Mouse (Mus musculus) frontal cortex, postnatal 36 days (tissue): ENCODE data around the gene Sox5.
"Not testable (repeated sequence)": the region's sequence is repeated elsewhere in the genome, so short reads cannot be mapped to it uniquely, and the experiment has no call there.

Source experiments
- DNase-seq, 2 experiments: peaks; one replicate each; pipeline ENCODE4 v3.0.0; 2022; ENCODE audit warnings: low spot score in 2 of 2

Sox5 gene

GRCm38 (mm10) chr6:144291526-144291925 lies 490.3 kb downstream of the Sox5 start:
- DNase-seq = no peak

- peak in 1 of 2 experiments; percentile 26 for DNase-seq
These were observed 495.7 kb downstream of the Sox5 start for GRCm38 (mm10) chr6:144286122-144286521.

GRCm38 (mm10) chr6:144283191-144283590 lies 498.6 kb downstream of the Sox5 start:
- no peak for DNase-seq

DNA sequence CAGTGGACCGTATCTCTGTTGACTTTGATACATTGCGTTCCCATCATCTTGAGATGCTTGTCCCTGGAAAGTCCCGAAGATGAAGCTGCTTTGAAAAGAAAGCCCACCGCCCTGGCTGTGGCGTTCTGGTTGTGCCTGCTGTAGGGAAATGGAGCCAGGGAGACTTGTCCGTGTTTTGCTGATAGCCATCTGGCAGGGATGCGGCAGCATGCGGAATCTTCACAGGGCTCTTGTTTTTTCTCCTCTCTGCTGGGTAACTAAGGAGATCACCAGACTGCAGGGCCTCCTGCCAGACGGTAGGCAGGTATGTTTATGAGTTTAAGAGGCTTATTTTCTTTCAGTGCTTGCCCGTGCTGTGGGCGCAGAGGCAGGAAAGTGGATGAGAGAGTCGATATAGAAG lies 499.0 kb downstream of the Sox5 start:
- peak; percentile 19 to 20 for DNase-seq

DNA sequence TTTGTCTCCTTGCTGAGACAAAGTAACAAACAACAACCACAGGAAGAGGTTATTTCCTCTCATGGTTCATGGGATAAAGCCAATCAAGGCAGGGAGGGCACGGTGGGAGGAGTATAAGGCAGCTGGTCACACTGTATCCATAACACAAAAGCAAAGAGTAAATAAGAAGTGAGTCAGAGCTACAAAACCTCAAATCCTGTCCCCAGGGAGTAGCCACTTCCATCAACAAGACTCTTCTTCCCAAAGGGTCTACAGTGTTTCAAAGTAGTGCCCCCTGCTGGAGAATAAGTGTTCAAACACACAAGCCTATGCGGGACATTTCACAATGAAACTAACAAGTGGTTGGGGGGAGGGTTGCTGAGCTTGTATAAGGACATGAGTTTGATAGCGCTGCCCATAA lies 500.1 kb downstream of the Sox5 start:
- no peak for DNase-seq

- DNase-seq = no peak
These were observed 503.2 kb downstream of the Sox5 start for GRCm38 (mm10) chr6:144278505-144279053.

DNA sequence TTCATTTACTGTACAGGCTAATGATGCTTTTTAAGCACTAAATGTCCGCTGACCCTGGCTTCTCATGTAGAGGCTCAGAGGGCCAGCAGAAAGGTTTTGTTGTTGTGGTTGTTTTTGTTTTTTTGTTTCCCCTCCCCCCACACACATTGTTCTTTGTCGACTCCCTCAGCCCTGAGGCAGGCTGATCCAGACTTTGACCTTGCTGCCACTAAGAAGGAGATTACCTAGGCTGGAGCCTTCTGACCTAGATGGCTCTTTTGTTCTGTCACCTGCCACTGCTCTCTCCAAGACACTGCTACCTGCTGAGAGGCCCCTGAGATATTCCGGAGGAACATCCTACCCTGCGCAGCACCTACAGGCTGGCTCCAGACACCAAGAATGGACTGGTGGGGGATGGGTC lies 508.4 kb downstream of the Sox5 start:
- DNase-seq = not testable (repeated sequence)

GRCm38 (mm10) chr6:144271326-144271725 lies 510.5 kb downstream of the Sox5 start:
- DNase-seq = no peak

- DNase-seq = no peak
These were observed 511.5 kb downstream of the Sox5 start for GRCm38 (mm10) chr6:144270306-144270705.

- DNase-seq = no peak
These were observed 512.1 kb downstream of the Sox5 start for GRCm38 (mm10) chr6:144269666-144270065.

DNA sequence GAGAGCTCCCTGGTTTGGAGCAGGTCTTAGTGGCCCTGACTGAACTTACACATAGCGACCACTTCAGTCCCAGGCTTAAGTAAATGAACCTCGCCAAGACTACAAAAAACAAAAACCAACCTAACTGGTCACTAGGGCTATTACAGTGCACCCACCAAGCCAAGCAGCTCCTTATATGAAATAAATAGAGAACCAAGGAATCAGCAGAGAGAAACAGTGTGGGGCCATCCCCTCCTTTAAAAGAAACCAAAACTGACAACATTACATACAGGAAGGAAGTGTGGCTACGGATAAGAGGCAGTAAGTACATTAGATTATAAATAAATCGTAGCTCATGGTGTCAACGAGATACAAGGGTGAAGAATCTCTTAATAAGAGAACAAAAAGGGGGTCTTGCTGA lies 516.0 kb downstream of the Sox5 start:
- DNase-seq = no peak

DNA sequence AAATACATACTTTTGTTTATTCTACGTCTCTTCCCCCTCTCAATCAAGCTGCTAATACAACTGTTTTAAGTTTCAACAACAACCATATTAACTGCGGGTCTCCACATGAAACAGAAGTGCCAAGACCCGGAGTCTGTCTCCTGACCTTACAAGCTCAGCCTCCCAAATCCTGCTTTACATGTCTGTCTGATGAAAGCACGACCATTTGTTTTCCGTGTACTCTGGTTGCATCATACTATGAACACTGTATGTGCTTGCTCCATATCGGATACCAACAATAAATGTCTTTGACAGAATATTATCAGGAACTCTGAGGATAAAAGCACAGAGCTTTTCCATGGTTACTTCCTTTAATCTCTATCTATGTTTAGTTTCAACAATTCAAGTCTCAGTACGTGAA lies 516.8 kb downstream of the Sox5 start:
- no peak for DNase-seq

DNA sequence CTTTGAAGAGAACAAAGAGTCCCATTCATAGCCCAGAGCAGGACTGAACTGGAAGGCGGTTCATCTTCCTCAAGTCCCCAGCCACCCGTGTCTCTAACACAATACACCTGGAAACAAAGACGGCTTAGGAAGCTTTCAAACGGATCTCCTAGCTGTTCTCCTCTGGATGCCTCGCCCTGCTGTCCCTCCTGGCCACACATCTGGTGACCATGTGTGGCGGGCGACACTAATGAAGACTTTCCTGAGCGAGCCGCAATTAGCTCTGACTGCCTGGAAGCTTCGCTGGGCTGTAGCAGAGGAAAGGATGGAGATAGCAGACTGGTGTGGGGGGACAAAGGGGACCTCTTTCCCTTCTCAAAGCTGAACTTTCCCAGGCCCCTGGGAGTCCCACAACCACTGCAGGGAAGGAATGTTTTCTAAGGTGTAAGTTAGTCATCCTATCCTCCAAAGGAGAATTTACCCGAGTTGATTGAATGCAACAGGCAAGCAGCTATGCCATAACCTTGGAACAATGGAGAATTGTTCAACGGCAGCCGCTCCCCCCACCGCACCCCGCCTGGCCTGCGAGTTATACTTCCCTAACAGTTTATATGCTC lies 517.4 kb downstream of the Sox5 start:
- no peak for DNase-seq

GRCm38 (mm10) chr6:144256500-144256899 lies 525.3 kb downstream of the Sox5 start:
- DNase-seq = no peak

- no peak for DNase-seq
These were observed 529.5 kb downstream of the Sox5 start for GRCm38 (mm10) chr6:144252191-144252718.

- DNase-seq = no peak
These were observed 530.3 kb downstream of the Sox5 start for GRCm38 (mm10) chr6:144251222-144252170.

DNA sequence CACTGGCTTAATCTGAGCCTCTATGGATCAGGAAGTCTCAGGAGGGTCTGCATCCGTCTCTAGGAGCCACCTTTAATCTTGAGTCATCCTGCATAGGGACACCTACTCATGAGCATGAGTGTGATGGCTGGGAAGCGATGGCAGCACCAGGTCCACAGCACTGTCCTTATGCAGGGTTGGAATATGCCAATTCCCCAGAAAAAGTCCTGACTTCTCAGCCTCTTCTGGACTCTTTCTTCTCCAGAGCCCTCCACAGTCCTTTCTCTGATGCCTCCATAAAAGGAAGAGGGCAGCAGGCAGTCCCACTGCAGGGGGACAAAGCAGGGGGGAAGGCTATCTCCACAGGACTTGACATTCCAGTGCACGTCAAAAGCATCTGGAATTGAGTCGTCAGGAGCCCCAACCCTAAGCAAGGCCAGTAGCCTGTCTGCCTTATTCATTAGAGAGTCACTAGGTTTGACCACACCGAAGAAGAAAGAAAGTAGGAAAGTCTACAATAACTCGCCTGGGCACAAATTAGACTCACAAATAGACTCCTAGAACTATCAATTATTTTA lies 531.1 kb downstream of the Sox5 start:
- no peak for DNase-seq

GRCm38 (mm10) chr6:144236581-144236980 lies 545.2 kb downstream of the Sox5 start:
- no peak for DNase-seq

DNA sequence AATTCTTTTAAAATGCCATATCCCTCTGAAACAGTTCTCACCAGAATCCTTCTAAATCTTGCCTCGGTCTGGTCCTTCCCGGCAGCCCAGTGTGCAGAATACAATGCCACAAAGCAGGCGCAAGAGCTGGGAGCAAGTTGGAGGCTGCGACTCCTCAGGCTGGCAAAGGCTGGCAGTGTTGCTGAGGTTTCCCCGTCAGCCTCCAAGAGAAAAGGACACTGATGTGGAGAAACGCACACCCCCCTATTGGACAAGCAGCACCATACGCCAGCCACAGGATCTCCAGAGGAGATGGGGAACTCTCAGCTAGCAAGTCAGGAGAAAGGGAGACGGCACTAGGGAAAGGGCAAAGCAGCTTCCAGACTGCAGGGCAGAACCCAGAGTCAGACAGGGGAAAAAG lies 577.8 kb downstream of the Sox5 start:
- peak; percentile 59 to 66 for DNase-seq

- DNase-seq = no peak
These were observed 578.8 kb downstream of the Sox5 start for GRCm38 (mm10) chr6:144203013-144203412.

- no peak for DNase-seq
These were observed 580.3 kb downstream of the Sox5 start for GRCm38 (mm10) chr6:144201402-144202040.
